Mouse (Mus musculus) MN1 (cell line): ENCODE measurements at regions not wholly inside any gene's neighbourhood (a gene's known extent, or its start where the extent isn't known, plus 50 kb on each side); places are given as distances from the start of the nearest gene placed in this dataset.

Source experiments
- DNase-seq: peaks from one replicate; pipeline ENCODE4 v3.0.0-alpha.2; 2016; ENCODE audit warnings: low spot score

DNA sequence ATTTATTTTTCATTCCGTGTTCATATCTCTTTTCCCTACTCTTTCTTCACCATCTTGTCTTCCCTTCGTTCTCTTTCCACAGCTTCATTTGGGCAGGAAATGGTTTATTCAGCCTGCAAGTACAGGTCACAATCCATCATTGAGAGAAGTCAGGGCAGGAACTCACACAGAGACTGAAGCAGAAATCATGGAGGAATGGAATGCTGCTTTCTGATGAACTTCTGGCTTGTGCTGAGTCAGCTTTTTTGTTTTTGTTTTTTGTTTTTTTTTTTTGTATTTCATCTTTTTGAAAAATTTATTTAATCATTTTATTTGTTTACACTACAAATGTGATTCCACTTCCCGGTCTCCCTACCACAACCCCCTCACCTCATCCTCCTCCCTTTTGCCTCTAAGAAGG is 51.2 kb upstream of the Suclg2 start:
- no peak for DNase-seq

DNA sequence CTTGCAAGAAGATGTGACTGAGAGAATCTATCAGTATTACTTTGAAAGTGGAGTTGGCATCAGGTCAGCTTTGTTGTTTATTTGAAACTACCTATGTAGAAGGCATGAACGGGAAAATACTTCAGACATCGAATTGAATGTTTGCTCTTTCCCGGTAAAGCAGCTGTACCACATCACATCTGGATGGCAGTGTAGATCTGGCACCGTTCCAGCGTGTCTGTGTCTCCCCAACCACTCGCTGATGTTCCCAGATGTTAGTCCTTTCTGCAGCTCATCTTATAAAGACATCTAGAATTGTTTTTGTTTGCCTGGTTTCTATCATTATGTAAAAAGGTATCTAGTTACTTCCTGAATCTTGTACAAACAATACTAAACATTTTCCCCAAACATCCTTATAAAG is 83.1 kb upstream of the Suclg2 start:
- no peak for DNase-seq

DNA sequence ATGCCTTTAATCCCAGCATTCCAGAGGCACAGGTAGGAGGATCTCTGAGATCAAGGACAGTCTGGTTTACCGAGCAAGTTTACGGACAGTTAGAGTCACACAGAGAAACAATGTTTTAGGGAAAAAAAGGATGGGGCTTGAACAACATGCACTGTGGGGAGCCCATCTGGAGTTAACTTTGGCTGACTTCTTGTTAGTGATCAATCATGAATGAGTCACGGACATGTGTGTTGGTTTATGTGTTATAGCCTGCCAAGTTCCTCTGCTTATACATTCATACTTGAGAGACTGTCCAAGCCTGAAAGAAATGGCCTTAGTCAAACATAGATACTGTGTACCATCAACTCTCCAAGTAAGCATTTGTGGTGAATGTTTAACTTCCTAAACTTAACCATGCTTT is 122.9 kb upstream of the Suclg2 start:
- no peak for DNase-seq

DNA sequence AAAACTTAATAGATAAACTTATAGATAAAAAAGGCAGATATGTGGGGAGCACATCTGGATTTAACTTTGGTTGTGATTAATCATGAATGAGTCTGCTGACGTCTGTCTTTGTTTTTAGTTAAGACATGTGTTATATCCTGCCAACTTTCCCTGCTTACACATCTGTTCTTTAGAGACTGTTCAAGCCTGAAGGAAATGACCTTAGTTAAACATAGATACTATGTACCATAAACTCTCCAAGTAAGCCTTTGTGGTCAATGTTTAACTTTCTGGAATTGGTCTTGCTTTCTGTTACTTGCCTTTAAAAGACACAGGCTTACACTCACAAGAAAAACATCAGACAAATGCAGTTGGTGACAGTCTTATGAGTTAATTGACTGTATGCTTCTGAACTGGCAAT is 127.9 kb upstream of the Suclg2 start:
- DNase-seq = no peak

DNA sequence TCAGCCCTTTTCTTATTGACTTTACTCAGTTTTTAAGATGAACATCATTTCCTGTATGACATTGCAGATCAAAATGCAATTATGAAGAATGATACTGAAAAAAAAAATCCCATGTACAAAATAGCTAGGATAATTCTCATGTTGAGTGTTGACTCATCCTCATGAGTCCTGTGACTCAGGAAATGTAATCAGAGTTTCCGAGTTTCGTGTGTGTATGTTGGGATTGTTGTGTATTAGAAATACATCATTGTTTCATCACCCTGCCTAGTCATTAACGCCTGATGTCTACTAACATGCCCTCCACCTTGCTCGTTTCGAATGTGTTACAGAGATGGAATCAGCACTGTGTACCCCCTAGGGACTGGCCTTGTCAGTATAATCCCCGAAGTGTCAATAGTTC is 156.9 kb upstream of the Suclg2 start:
- DNase-seq = no peak

DNA sequence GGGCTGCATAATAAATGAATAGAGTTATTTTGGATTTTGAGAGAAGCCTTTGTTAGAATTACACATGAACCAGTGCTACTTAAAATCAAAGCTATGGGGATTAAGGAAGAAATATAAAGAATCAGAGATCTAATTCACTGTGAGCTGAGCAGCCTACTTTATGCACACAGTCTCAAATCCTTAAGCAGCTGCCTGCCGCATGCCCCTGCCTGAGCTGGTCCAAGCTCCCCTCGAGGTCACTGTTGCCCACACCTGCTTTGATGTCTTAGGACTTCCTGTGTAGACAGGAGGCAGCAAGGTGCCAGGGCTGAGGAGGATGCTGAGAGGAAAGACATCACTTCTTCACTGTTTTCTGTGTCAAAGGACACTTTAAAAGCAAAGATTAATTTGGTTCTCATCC is 157.7 kb upstream of the Suclg2 start:
- DNase-seq = no peak

DNA sequence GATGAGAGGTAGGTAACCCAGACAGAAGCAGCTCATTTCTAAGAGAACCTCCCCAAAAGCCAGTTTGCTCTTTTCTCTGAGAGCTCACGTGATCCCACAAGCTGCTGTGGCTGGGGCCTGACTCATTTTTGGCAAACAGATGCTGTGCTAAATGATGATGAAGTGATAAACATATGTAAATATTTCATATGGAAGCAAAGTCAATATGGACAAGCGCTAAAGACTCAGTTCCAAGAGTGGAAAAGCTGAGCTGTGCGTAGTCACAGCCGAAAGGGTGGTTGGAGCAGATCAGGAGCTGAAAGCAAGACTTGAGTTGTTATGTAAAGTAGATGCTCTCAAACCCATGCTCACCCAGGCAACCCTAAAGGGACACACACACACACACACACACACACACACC is 168.0 kb upstream of the Suclg2 start:
- DNase-seq = no peak

DNA sequence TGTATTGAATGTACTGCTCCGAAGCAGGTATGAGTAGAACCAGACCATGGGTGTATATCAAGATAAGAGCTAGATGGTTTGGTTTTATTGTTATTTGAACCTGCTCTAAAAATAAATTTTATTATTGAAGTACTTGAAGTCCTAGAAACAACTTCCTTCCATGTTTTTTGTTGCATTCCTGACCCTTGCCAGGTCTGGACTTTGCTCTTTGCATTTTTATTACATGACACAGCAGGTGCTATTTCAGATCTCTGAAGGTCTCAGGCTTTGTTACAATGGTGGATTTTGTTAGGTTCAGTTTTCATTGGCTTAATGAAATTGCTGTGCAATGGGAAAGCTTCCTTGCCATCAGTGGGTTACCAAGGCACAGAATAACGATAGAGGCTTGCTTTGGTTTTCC is 184.0 kb upstream of the Suclg2 start:
- no peak for DNase-seq

DNA sequence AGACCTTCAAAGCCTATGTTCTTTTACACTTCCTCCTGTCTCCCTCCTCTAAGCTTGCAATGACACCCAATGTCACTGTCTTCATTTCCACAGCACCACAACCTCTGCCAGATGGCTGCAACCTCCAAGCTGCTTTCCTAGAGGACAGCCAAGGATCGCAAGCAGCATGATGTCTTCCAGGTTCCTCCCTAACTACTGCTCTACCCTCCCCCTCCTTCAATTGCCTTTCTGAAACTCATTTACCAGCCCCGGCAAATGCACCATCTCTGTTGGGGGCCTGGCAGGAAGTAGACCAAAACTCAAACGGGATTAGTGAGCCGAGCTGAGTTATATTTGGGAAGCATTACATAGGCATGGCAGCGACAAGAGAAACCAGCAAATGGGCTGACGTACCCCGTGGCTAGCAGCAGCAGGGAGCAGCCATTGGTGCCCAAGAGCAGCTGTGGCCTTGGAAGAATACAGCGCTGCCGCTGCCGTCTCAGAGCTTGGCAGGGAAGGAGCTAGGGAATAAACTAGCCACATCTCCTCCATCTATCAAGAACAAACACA is 185.6 kb upstream of the Suclg2 start:
- DNase-seq = no peak

DNA sequence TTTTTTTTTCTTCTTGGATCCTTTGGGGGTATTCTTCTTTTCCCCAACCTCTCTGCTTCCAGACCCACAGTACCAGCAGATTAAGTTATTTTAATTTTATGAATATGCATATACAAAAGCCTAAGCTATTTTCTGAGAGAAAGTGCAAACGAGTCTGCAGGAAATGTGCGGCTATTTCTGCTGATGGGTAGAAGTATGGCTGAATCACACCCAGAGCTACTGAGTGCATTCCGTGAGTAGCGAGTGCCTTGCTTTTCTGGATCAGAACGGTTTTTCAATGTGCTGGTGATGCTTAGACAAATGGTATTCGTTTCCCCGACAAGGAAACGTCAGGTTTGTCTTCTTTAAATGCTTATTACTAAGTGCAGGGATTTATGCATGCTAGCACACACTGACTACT is 186.5 kb upstream of the Suclg2 start:
- DNase-seq = no peak

DNA sequence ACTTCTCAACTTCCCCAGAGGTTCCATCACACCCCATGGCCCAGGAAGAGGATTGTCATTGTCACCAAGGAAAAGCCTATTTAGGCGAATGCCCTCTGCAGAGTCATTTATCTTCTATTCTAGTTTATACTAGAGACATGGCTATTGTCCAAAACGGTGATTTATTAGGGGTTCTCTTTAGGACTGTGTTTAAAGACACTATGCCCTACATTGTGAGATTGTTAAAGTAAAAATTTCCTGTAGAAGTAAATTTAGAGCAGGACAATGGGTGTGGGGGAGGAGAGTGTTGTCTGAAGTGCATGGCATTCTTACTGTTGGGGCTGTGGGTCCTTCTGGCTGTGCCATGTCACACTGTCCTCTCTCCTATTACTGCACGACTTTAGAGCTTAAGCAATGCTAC is 191.2 kb upstream of the Fam19a1 start:
- no peak for DNase-seq

DNA sequence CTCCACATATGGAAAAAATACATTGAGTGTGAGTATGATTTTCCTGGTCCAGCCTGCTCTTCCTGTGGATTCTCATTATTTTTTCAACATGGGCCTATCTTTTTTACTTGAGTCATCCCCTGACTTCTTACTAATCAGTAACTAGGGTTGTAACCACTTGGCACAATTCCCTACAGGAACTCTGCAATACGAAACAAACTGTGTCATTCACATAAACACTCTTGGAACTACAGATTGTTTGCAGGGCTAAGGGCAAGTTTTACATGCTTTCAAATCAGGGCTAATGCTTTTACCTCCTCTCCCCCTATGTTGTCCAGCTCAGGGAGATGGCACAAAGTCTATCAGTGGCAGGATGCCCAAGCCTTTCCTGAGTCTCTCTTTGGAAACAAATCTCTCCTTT is 178.4 kb upstream of the Fam19a1 start:
- DNase-seq = no peak

DNA sequence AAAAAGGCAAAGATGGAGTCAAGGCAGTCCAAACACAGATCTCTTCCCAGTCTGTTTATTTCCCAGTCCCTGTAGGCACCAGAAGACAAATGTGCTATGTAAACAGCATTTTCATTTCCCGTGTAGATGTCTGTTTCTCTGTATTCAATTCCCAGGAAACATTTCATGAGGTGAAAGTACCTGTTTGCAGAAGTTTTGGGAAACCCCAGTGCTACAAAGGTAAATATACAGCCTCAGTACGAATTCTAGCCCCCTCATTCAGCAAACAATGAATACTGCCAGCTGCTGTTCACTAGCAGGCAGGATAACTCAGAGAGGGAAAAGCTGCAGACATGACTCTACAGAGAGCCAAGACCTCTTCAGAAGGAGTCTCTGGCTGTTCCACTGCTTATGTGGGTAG is 176.4 kb upstream of the Fam19a1 start:
- DNase-seq = no peak

DNA sequence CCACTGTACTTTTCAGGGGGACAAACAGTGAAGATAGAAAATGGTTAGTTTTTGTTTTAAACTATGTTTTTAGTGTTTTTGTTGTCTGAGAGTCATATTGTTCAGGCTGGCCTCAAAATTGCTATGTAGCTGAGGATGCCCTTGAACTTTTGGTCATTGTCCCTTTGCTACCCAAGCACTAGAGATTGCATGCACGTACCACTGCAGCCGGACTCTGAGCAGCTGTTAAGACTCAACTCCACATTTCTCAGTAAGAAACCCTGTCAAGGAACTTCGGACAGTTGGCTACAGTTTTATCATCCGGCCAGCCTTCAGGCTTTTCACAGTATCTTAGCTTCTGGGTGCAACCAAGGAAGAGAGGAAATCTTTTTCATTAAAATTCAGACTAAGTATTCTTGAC is 173.9 kb upstream of the Fam19a1 start:
- DNase-seq = no peak

DNA sequence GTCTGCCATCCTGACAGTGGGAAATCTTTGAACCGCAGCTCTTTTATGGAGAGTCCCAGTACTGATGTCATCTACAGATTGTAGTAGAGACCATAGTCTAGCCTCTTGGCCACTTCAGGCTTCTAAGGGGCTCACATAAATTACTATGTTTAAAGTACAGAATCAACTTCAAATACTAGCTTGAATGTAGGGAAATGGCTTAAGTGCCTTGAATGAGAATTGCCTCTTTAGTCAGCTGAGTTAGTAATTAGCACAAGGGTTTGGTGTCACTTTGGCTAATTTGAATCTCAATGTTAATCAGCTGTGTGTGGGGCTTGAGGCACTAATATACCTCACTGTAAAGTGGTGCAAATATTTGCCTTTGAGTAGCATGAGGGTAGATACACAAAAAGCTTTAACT is 152.2 kb upstream of the Fam19a1 start:
- DNase-seq = no peak

DNA sequence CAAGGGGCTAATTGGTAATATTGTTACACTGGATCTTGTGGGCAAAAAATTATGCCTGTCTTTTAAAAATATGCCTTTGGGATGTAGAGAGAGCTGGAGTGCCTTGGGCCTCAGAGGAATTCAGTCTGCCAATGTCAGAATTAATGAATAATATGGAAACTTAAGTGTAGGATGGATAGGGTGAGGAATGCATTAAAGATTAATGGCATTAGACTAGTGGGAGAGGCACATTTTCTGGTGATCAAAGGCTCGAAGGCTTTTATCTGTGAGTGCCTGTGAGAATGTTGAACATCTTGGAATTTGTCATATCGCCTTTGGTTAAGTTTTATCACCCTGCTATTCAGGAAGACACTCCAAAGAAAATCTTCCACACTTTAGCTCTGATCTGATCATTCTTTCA is 146.7 kb upstream of the Fam19a1 start:
- DNase-seq = no peak

DNA sequence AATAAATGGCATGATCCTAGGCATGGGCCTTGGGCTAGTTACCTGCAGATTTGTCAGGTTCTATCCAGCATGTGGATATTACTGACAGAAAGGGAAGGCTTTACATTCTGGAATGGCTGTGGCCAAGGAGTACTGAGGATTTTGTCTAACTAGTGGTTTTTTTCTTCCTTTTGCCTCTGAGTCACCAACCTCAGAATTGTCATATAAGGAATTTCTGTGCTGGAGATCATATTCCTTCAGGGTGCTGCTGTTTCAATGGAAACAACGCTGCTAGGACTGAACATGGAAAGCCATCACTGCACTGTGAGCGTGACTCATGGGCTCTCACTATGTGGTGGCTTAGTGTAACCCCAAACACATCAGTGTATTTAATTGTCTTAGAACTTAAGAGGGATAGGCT is 137.0 kb upstream of the Fam19a1 start:
- DNase-seq = no peak

DNA sequence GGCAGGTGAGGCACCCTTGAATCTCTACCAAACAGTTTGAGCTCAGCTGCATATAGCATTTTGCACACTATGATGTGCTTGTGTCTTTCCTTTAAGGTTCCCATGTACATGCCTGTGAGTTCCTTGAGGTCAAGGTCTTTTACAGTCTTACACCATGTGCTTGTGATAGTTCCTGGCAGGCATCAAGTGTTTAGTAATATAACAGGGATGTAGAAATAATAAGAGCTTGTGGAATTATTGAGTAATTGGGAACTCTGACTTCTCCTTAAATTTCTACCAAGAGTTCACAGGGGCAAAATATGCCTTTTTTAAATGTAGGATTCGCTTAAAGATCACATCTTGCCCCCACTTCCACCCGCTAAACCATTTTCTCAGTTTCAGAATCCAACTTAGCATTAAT is 115.9 kb upstream of the Fam19a1 start:
- no peak for DNase-seq

DNA sequence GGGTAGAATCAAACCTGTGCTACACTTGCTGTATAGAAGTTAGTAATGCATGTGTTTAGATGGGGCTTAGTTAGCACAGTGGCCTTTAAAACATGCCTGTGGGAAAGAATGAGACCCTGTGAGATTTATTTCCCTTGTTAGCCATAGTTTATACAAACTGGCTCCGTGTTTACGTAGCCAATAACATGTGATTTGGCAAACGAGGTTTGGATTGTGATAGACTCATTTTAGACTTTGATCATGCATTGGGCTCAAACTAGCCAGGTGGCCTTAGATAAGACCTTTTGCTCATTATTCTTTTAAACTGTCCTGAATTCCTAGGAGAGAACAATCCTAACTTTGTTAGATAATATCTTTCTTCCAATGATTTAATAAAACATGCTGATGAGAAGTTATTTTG is 115.2 kb upstream of the Fam19a1 start:
- no peak for DNase-seq

DNA sequence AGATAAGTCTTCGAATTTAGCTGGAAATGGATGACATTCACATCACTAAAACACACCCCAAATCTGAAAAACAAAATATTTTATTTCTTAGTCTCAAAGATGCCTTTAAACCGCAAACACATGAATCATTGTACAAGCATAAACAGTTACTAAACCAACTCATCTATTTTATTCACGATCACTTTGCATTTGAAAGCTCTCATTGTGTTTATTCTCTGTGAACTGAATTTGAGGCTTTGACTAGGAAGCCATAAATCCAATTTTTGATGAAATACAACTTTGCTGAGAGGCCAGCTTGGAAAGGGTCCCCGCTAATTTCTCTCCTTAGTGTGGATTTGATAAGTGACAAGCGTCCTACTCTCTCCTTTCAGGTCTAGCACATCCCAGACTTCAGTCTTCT is 113.5 kb upstream of the Fam19a1 start:
- DNase-seq = no peak

DNA sequence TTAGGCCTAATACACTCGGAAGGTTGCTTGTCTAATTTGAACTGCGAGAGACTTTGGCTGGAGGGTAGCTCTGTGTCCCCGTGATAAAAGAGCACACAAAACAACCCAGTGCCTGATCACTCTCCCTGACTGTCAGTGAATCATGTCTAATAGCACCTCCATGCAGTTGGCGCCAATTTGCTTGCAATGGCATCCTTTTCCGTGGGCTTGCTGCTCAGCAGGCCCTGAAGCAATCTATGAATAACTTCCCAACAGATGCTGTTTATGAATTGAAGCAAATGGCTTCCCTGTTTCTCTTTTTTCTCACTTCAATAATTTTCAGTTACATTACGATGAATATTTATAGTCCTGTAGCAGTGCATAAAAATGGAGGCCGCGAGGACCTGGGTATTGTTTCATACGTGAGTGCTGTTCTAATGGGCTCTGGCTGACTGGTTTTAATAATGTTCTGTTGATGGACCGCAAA is 112.9 kb upstream of the Fam19a1 start:
- DNase-seq = no peak

DNA sequence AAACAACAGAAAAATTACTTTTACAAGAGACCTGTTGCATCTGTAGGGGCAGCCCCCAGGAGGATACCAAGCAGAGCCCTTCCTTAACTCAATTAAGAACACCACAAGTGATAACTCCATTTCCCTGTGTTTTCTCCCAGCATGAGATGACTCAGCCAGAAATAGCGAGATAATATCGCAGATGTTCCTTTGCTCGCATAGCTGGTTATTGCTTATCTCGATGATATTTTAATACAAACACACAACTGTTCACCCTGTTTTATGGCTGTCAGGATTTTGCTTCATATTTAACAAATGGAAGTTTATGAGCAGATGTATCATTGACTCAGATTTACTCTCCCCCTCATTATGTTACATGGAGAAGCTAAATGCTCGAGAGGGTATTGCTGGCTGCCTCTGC is 101.7 kb upstream of the Fam19a1 start:
- DNase-seq = peak; percentile 17

DNA sequence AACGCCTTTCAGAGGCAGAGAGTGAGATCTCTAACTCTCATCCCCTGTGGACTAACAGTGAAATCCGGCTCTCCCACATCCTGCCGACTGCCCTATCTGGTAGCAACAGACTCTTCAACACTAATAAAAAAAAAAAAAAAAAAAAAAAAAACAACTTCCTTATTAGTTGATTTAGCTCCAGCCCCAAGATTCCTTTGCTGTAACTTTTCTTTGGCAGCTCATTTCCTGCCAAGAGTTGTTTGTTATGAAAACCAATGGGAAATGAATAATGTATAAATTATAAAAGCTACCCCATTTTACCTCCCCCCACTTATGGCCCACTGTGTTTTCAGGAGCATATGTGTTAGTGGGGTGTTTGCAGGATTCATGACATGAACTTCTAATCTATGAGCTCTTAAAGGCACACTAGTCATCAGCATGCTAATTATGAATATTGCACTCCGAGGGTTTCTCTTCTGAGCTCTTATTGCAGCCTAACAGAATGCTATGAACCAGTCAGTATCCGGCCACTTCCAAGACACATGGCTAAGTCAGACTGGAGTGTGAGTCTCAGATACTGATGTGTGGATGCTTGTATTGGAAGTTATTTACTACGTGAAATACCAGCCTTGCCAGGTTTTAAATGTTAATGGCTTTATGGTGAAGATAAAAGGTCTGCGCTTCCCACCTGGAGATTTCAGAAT is 84.8 kb upstream of the Fam19a1 start:
- DNase-seq = no peak

DNA sequence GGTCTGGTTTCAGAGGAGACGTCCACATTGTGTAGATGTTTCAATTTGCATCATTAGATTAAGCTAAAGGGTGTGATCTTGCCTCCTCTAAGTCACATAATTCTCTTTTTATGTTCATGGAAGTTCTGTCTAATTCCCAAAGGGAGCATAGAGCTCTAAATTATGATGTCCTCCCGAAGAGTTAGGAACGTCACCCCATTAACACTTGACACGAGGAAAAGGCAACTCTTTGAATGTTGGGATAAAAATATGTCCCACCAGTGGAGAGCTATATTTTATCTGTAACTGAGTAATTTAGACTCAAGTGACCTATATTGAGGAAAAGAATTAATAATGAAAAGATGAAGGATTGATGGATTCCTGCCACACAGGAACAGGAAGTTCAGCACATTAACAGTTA is 69.2 kb upstream of the Fam19a1 start:
- no peak for DNase-seq

DNA sequence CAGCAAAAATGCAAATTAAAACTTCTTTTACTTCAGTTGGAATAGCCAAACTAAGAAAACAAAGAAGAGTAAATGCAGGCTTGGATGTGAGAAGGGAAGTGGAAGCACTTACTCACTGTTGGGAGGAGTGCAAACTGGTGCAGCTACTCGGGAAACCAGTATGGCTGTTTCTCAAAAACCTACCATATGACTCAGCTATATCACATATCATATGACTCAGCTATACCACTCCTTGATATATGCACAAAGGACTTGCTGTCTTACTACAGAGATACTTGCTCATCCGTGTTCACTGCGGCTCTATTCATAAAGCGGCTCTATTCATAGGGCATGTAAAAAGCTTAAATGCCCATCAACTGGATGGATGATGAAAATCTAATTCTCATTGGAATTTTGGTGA is 59.5 kb upstream of the Fam19a1 start:
- no peak for DNase-seq
